Mouse (Mus musculus) hindbrain, embryonic 14.5 days (tissue): ENCODE data around the gene Pkn2. TPM values are rescaled to one million over a fixed set of nuclear protein-coding genes. Genes with fewer than 3 reads are reported as not detected.

Experiments used
- ATAC-seq: fragments of 200-750 bp; cut with Nextera tagmentation; 2 replicates; pipeline ENCODE4 v1.8.0; 2017; ENCODE audit warnings: moderate number of reproducible peaks, mild to moderate bottlenecking, moderate TSS enrichment, moderate library complexity; ENCODE audit not compliant: low FRiP score
- DNase-seq: peaks from one replicate; pipeline ENCODE4 v3.0.0-alpha.2; 2015; ENCODE audit warnings: low spot score
- H3K27ac ChIP-seq: fragments of 300-500 bp; sonication (generic); 2 replicates; pipeline ENCODE4 v1.5.1; 2014; ENCODE audit warnings: mild to moderate bottlenecking, moderate library complexity
- H3K27me3 ChIP-seq: fragments of 300-500 bp; sonication (generic); 2 replicates; pipeline ENCODE4 v1.6.1; 2014; ENCODE audit warnings: mild to moderate bottlenecking, low read length, mixed read lengths; ENCODE audit not compliant: control insufficient read depth, insufficient read depth
- H3K36me3 ChIP-seq: fragments of 300-500 bp; sonication (generic); replicated peaks from 2 replicates; pipeline ENCODE4 v1.6.1; 2014; ENCODE audit not compliant: control insufficient read depth, insufficient read depth
- H3K4me1 ChIP-seq: fragments of 300-500 bp; sonication (generic); replicated peaks from 2 replicates; pipeline ENCODE4 v1.6.1; 2014; ENCODE audit warnings: antibody characterized with exemption, low read length, mixed read lengths; ENCODE audit not compliant: control insufficient read depth, insufficient read depth
- H3K4me2 ChIP-seq: fragments of 300-500 bp; sonication (generic); replicated peaks from 2 replicates; pipeline ENCODE4 v1.6.1; 2014; ENCODE audit warnings: mild to moderate bottlenecking, moderate library complexity
- H3K4me3 ChIP-seq: fragments of 300-500 bp; sonication (generic); replicated peaks from 2 replicates; pipeline ENCODE4 v1.5.1; 2014; ENCODE audit warnings: mild to moderate bottlenecking, low read length
- H3K9ac ChIP-seq: fragments of 300-500 bp; sonication (generic); 2 replicates; pipeline ENCODE4 v1.6.1; 2014
- H3K9me3 ChIP-seq: fragments of 300-500 bp; sonication (generic); 2 replicates; pipeline ENCODE4 v1.6.1; 2016; ENCODE audit warnings: low read length; ENCODE audit not compliant: control insufficient read depth
- WGBS: fragments of 180-500 bp; shearing (Covaris S2); extraction: QIAGEN DNeasy Blood & Tissue Kit; methylation state at CpG from one replicate; pipeline ENCODE4 v1.1.7; 2014; 5-methylcytosine and 5-hydroxymethylcytosine counted together
- polyA plus RNA-seq: library from polyadenylated mRNA; unstranded; fragments of >200 nt; fragmentation: Nextera tagmentation; extraction: Ambion mirVana; gene quantifications from 2 replicates; pipeline ENCODE4 v1.2.1, GENCODE M21; 2014

Pkn2 gene
- polyA plus RNA-seq, 1 experiment from 2014 or later: 24.5 TPM

- Histone ChIP-seq H3K4me2 (no peak overlapping the region), H3K27ac (no peak overlapping the region), H3K27me3 (no peaks in the 10 kb centered on the region), H3K4me1 (no peaks in the 10 kb centered on the region), H3K9ac (no peak overlapping the region), H3K4me3 (no peak overlapping the region), H3K9me3 (no peaks in the 10 kb centered on the region), H3K36me3 (no peaks in the 10 kb centered on the region)
- ATAC-seq (no peak), DNase-seq (no peak)
- WGBS: 89% methylated on average over 7 of the region's 7 CpGs
These were observed 123.2 kb downstream of the Pkn2 start for GRCm38 (mm10) chr3:142758593-142758992.

- Histone ChIP-seq H3K4me1 (no peaks in the 10 kb centered on the region), H3K4me3 (no peak overlapping the region), H3K27me3 (no peaks in the 10 kb centered on the region), H3K36me3 (no peaks in the 10 kb centered on the region), H3K4me2 (no peak overlapping the region), H3K9ac (no peak overlapping the region), H3K27ac (no peak overlapping the region), H3K9me3 (no peaks in the 10 kb centered on the region)
- no peak for ATAC-seq
- 60% methylated on average over 12 of the region's 12 CpGs for WGBS
- no peak for DNase-seq
These were observed 124.0 kb downstream of the Pkn2 start for GRCm38 (mm10) chr3:142757841-142758240.

- ATAC-seq (0 out of 2 replicates have a peak, but pooled peaks have one; percentile 24), DNase-seq (peak; percentile 26)
These were observed 126.5 kb downstream of the Pkn2 start for GRCm38 (mm10) chr3:142755132-142755867.

GRCm38 (mm10) chr3:142749131-142749530 lies 132.7 kb downstream of the Pkn2 start:
- H3K9me3 ChIP-seq: no peaks in the 10 kb centered on the region
- H3K36me3 ChIP-seq: no peaks in the 10 kb centered on the region
- H3K27me3 ChIP-seq: no peaks in the 10 kb centered on the region
- DNase-seq (no peak), ATAC-seq (no peak)
- H3K4me3 ChIP-seq: no peak overlapping the region
- no peak overlapping the region for H3K27ac ChIP-seq
- H3K4me1 ChIP-seq: no peaks in the 10 kb centered on the region
- WGBS: 81% methylated on average over 16 of the region's 16 CpGs
- no peak overlapping the region for H3K9ac ChIP-seq
- H3K4me2 ChIP-seq: no peak overlapping the region

More at GRCm38 (mm10) chr3:142755132-142755867, 126.5 kb downstream of the Pkn2 start:
- Histone ChIP-seq H3K36me3 (no peaks in the 10 kb centered on the region), H3K27ac (no peak overlapping the region), H3K4me2 (no peak overlapping the region), H3K9me3 (no peaks in the 10 kb centered on the region), H3K4me1 (no peaks in the 10 kb centered on the region), H3K9ac (no peak overlapping the region), H3K4me3 (no peak overlapping the region), H3K27me3 (no peaks in the 10 kb centered on the region)
- 79% methylated on average over 18 of the region's 18 CpGs for WGBS

- no peak overlapping the region for H3K4me3 ChIP-seq
- H3K4me1 ChIP-seq: no peaks in the 10 kb centered on the region
- no peaks in the 10 kb centered on the region for H3K27me3 ChIP-seq
- H3K36me3 ChIP-seq: no peaks in the 10 kb centered on the region
- no peak overlapping the region for H3K9ac ChIP-seq
- no peak overlapping the region for H3K4me2 ChIP-seq
- 95% methylated on average over 7 of the region's 7 CpGs for WGBS
- ATAC-seq: no peak
- no peaks in the 10 kb centered on the region for H3K9me3 ChIP-seq
- no peak overlapping the region for H3K27ac ChIP-seq
- DNase-seq: no peak
These were observed 134.1 kb downstream of the Pkn2 start for GRCm38 (mm10) chr3:142747673-142748072.

GRCm38 (mm10) chr3:142745076-142745475 lies 136.7 kb downstream of the Pkn2 start:
- no peaks in the 10 kb centered on the region for H3K27me3 ChIP-seq
- no peaks in the 10 kb centered on the region for H3K9me3 ChIP-seq
- no peaks in the 10 kb centered on the region for H3K36me3 ChIP-seq
- no peak overlapping the region for H3K4me2 ChIP-seq
- H3K27ac ChIP-seq: no peak overlapping the region
- ATAC-seq: no peak
- no peaks in the 10 kb centered on the region for H3K4me1 ChIP-seq
- no peak overlapping the region for H3K4me3 ChIP-seq
- no peak for DNase-seq
- 93% methylated on average over 2 of the region's 2 CpGs for WGBS
- H3K9ac ChIP-seq: no peak overlapping the region

GRCm38 (mm10) chr3:142743973-142744898 lies 137.6 kb downstream of the Pkn2 start:
- H3K4me2 ChIP-seq: no peak overlapping the region
- DNase-seq (peak; percentile 78), ATAC-seq (peak; percentile 40; the same call in 1 of the 2 replicates)
- no peaks in the 10 kb centered on the region for H3K4me1 ChIP-seq
- no peaks in the 10 kb centered on the region for H3K27me3 ChIP-seq
- WGBS: 62% methylated on average over 21 of the region's 21 CpGs
- H3K9me3 ChIP-seq: no peaks in the 10 kb centered on the region
- no peak overlapping the region for H3K9ac ChIP-seq
- H3K36me3 ChIP-seq: no peaks in the 10 kb centered on the region
- no peak overlapping the region for H3K4me3 ChIP-seq
- no peak overlapping the region for H3K27ac ChIP-seq
